Mouse (Mus musculus): Measurements from ENCODE around the gene Chst11.
"Not testable (repeated sequence)": the region's sequence is repeated elsewhere in the genome, so short reads cannot be mapped to it uniquely, and the experiment has no call there.

The Chst11 gene

GRCm38 (mm10) chr10:83107921-83108738 lies 122.8 kb downstream of the Chst11 start:
- DNase-seq (ENCODE audit: low read depth, low spot score) = no peak

- no peak for DNase-seq (ENCODE audit: low read depth, low spot score)
Measured at GRCm38 (mm10) chr10:83108946-83109345, 123.6 kb downstream of the Chst11 start.

DNA sequence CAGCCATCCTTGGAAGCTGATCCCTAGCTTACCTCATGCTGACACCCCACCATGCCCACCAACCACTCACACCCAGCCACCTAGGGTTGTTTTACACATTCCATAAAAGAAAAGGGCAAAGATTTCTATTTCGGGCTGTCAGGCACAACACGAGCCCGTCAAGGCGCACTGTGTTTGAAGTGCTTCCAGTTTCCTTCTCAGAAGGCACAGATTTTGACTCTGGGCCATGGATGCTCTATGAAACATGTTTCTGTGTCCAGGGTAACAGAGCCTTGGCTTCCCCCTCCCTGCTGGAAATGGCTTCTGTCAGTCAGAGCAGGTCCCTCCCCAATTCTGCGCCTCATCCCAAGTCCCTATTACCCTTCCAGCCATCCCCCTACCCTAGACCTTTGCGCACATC lies 125.7 kb downstream of the Chst11 start:
- peak; percentile 61 for DNase-seq (ENCODE audit: low read depth, low spot score)

DNA sequence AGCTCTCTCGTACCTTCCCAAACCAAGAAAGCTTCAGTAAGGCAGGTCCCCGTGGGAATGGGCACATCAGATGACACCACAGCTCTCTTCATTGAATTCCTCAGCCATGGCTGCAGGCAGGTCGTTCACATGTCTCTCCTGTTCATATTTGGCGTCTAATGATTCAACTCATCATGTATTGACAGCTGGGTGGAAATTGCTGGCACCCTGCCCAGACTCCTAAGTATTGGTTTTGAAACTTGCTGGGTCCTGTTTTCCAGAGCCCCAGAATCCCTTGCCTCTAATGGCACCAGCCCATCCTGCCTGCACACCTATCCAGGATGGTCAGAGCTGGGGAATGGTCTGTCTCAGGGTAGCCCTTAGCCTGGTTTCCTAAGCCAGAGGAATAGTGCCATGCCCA lies 127.0 kb downstream of the Chst11 start:
- no peak for DNase-seq (ENCODE audit: low read depth, low spot score)

DNA sequence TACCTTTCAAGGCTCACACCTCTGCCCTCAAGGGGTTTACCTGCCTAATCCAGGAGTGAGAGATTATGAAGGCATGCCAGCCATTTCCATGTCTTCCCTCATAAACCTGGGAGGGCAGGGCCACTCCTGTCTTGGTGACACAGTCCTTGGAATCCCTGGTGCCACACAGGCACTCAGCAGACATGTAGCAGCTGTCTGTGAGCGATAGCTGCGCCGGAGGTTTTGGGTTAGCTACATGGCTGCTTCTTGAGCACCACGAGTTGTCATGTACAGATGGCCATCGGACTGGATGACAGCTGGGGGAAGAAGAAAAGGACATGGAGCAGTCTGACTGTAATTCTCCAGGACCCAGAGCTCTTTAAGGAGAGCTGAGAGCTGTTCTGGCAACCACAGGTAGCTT lies 129.3 kb downstream of the Chst11 start:
- no peak for DNase-seq (ENCODE audit: low read depth, low spot score)

DNA sequence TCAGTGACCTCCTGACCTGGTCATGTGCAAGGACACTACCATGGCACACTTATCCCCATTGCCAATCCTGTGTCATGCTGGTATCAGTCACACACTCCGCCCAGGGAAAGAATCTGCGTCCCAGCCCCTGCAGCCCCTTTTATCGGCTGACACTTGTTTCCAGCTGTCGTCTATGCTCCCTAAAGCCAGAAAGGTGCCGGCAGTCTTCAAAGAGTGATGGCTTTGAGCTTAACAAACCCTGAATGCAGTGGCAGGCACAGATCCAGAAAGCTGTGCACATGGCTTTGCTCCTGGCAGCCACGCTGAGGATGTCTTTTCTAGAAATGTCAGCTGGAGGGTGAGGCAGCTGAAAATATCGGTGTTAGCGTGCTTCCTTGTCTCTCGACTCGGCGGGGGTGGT lies 131.6 kb downstream of the Chst11 start:
- no peak for DNase-seq (ENCODE audit: low read depth, low spot score)

- DNase-seq (ENCODE audit: low read depth, low spot score) = no peak
Measured at GRCm38 (mm10) chr10:83117851-83118250, 132.6 kb downstream of the Chst11 start.

GRCm38 (mm10) chr10:83118613-83119012 lies 133.3 kb downstream of the Chst11 start:
- DNase-seq (ENCODE audit: low read depth, low spot score) = no peak

DNA sequence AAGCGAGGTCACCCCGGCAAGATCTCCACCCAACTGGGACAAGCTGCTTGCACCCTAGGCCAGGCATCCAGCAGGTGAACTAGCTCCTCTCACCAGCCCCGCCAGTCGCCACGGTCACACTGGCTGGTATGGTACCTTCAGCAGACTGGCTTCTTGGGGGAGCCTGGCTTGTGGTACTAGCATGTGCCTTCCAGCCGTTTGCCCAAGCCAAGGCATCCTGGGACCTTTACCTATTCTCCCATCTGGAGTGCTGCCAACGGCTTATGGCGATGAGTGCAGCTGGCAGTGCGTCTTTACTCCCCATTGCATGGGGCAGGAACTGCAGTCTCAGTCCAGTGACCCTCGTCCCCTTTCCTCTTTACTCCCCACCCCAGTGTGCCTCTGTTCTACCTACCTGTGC lies 133.7 kb downstream of the Chst11 start:
- DNase-seq (ENCODE audit: low read depth, low spot score) = no peak

DNA sequence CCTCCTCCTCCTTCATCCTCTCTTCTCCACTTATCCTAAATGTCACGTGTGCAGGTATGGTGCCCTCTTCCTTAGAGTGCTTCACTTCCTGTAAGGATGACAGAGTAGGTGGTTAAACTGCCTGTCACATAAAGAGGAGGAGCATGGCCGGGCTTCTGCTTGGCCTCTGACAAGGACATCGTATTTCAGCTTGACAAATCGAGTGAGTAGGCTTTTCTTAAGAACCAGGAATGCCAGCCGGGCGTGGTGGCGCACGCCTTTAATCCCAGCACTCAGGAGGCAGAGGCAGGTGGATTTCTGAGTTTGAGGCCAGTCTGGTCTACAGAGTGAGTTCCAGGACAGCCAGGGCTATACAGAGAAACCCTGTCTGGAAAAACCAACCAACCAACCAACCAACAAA lies 134.2 kb downstream of the Chst11 start:
- not testable (repeated sequence) for DNase-seq (ENCODE audit: low read depth, low spot score)

DNA sequence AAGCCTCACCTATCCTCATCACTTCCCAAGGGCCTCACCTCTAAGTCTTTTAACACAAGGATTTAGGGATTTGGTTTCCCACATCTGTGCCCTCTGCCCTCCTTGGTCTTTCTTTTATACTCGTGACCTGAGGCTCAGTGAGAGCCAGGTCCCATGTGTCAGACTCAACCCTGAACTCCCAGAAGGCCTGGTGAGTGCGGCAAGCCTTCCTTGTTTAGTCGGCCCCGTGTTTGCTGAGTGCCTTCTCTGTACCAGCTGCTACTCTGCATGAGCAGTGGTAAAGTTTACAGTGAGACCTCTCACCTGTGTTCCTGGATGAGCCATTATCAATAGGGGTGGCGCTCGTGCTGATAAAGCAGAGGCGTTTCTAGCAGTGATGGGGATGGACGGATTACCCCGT lies 134.6 kb downstream of the Chst11 start:
- no peak for DNase-seq (ENCODE audit: low read depth, low spot score)

GRCm38 (mm10) chr10:83120938-83121337 lies 135.6 kb downstream of the Chst11 start:
- DNase-seq (ENCODE audit: low read depth, low spot score) = no peak

GRCm38 (mm10) chr10:83124560-83124959 lies 139.3 kb downstream of the Chst11 start:
- DNase-seq (ENCODE audit: low read depth, low spot score) = no peak

- no peak for DNase-seq (ENCODE audit: low read depth, low spot score)
Measured at GRCm38 (mm10) chr10:83126447-83126846, 141.1 kb downstream of the Chst11 start.

GRCm38 (mm10) chr10:83128435-83128834 lies 143.1 kb downstream of the Chst11 start:
- no peak for DNase-seq (ENCODE audit: low read depth, low spot score)

- no peak for DNase-seq (ENCODE audit: low read depth, low spot score)
Measured at GRCm38 (mm10) chr10:83129624-83130218, 144.4 kb downstream of the Chst11 start.

- no peak for DNase-seq (ENCODE audit: low read depth, low spot score)
Measured at GRCm38 (mm10) chr10:83130611-83131010, 145.3 kb downstream of the Chst11 start.

DNA sequence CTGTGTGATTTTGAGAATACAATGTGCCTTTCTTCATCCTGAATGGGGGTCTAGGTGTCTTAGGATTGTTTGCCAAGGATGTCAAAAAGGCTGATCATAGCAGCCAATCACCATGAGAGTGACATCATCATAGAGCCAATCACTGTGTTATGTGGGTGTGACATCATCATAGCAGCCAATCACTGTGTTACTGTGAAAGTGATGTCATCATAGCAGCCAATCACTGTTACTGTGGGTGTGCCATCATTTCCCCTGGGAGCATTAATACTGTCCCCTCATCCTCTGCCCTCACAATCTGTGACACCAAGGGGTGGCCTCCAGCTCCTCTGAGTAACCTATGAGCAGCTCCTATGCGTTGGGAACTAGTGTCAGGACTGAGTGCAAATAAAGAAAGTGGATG lies 146.6 kb downstream of the Chst11 start:
- no peak for DNase-seq (ENCODE audit: low read depth, low spot score)

- peak; percentile 41 for DNase-seq (ENCODE audit: low read depth, low spot score)
Measured at GRCm38 (mm10) chr10:83133866-83134570, 148.7 kb downstream of the Chst11 start.

GRCm38 (mm10) chr10:83134896-83135295 lies 149.6 kb downstream of the Chst11 start:
- DNase-seq (ENCODE audit: low read depth, low spot score) = no peak

- DNase-seq (ENCODE audit: low read depth, low spot score) = no peak
Measured at GRCm38 (mm10) chr10:83135963-83136362, 150.7 kb downstream of the Chst11 start.

- no peak for DNase-seq (ENCODE audit: low read depth, low spot score)
Measured at GRCm38 (mm10) chr10:83137103-83137502, 151.8 kb downstream of the Chst11 start.

- no peak for DNase-seq (ENCODE audit: low read depth, low spot score)
Measured at GRCm38 (mm10) chr10:83139276-83139675, 154.0 kb downstream of the Chst11 start.

Data from telencephalon, adult 2 months (tissue).